Mouse (Mus musculus): ENCODE measurements around the gene Cnbd2. TPM values are rescaled to one million over a fixed set of nuclear protein-coding genes. Genes with fewer than 3 reads are reported as not detected.
A peak's percentile ranks its signal among the peaks of the same experiment; 100 is the strongest.
"Not testable (repeated sequence)": the region's sequence is repeated elsewhere in the genome, so short reads cannot be mapped to it uniquely, and the experiment has no call there.

Gene Cnbd2
- polyA plus RNA-seq, 1 experiment, result 1.7 TPM

DNA sequence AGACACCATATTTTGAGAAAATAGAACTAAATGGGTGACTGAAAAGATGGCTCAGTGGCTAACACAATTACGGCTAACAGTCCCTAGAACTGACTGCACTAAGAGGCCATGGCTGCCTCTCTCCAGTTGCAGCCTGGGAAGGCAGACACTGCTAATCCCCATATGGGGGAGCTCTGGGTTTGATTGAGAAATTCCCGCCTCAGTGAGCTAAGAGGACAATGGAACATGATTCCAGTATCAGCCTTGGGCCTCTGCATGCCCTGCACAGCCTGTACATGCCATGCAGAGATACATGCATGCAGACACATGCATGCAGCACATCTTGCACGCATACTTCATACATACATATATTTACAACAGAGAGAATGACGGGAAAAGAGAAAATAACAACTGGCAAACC, 69.3 kb downstream of the Cnbd2 start:
- no peaks in the 10 kb centered on the region for H3K79me2 ChIP-seq (ENCODE audit: control insufficient read depth, insufficient read depth)
- H3K36me3 ChIP-seq (ENCODE audit: control insufficient read depth, insufficient read depth), result no peaks in the 10 kb centered on the region
- no peak for TF ChIP-seq USF1 (IDR thresholded peaks at IDR 0.05; ENCODE audit: low read depth)
- TF ChIP-seq MYOG (IDR thresholded peaks at IDR 0.05; ENCODE audit: control insufficient read depth, extremely low read depth, insufficient read length), result no peak
- no peak for TF ChIP-seq CEBPB (IDR thresholded peaks at IDR 0.05; ENCODE audit: low read depth)
- TF ChIP-seq FOSL1 (IDR thresholded peaks at IDR 0.05; ENCODE audit: insufficient read depth, low read length, poor library complexity, severe bottlenecking), result no peak
- TF ChIP-seq MYOD1 (IDR thresholded peaks at IDR 0.05; ENCODE audit: control insufficient read depth, insufficient read length, low read depth), result no peak
- no peak for TF ChIP-seq MAX (IDR thresholded peaks at IDR 0.05)
- no peak for TF ChIP-seq CTCF (IDR thresholded peaks at IDR 0.05; ENCODE audit: control insufficient read depth, insufficient read depth, insufficient read length)
- no peaks in the 10 kb centered on the region for H3K27me3 ChIP-seq (ENCODE audit: control insufficient read depth, insufficient read depth, insufficient read length)
- no peak overlapping the region for H3ac ChIP-seq (ENCODE audit: control insufficient read depth, insufficient read length, low read depth)
- H3K79me3 ChIP-seq (ENCODE audit: low read depth), result no peaks in the 10 kb centered on the region
- H3K4me3 ChIP-seq (ENCODE audit: insufficient read depth, poor library complexity, severe bottlenecking), result no peak overlapping the region

DNA sequence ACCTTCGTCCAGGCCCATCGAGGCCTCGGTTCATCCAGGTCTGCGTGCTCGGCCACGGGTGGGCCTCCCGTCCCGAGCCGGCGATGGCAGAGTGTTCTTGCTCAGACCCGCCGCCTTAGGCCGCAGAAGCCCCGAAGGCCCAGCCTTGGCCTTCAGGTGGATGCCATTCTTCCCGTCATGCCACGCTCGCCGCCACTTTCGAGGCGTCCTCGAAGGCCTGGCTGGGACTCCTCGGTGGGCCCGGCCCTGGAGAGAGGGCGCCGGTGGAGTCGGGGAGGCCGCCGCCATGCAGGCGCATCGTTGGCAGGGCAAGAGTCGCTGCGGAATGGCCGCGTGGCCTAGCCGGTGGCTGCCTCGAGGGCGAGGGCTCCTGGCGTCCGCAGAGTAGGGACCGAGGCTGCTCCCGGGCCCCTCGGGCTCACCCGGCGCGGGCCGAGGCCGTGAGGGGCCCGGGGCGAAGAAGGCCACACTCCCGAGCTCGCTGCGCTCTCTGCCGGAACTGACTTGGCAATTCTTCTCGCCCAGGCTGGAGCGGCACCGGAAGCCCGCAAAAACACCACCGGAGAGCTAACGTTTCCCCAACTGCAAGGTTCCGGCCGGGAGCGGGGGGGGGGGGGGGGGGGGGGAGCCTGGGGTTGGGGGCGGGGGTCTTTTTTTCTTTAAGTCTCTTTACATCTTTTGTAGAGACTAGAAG, 80.5 kb downstream of the Cnbd2 start:
- peak overlapping the region; percentile 21 for H3K4me3 ChIP-seq (ENCODE audit: insufficient read depth, poor library complexity, severe bottlenecking)

DNA sequence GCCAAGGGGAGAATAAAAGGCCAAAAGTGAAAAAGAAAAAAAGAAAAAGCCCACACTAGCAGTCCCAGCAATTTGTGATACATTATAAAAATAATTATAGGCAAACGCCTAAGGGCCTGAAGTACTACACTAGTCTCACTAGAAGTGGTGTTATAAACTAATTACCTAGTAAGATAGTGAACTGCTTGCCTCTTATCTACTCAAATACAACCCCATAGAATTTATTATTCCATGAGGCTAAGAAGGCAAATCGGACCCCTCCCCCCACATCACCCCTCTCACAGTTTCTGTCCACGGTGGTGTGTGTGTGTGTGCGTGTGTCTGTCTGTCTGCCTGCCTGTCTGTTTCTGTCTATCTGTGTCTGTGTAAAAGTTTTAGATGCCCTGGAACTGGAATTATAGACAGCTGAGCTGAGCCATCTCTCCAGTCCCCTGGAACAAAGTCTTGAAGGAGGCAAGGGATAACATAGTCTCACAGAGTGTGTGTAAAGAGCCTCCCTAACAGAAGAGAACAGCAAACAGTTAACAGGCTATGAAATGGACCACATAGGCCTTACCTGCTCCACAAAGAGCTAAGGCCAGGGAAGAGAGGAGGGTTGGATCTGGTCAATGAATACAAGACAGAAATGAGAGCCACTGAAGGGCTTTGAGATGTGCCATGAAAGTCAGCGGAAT, 81.2 kb downstream of the Cnbd2 start:
- peak overlapping the region; percentile 21 for H3K4me3 ChIP-seq (ENCODE audit: insufficient read depth, poor library complexity, severe bottlenecking)
- H3ac ChIP-seq (ENCODE audit: control insufficient read depth, insufficient read length, low read depth), result peak overlapping the region; percentile 30
- H3K27me3 ChIP-seq (ENCODE audit: control insufficient read depth, insufficient read depth, insufficient read length), result no peaks in the 10 kb centered on the region
- peaks cover 1% of the 10 kb centered on the region for H3K79me3 ChIP-seq (ENCODE audit: low read depth)
- no peaks in the 10 kb centered on the region for H3K79me2 ChIP-seq (ENCODE audit: control insufficient read depth, insufficient read depth)
- TF ChIP-seq MYOD1 (IDR thresholded peaks at IDR 0.05; ENCODE audit: control insufficient read depth, insufficient read length, low read depth), result no peak
- H3K36me3 ChIP-seq (ENCODE audit: control insufficient read depth, insufficient read depth), result no peaks in the 10 kb centered on the region

More for the DNA sequence above, 80.5 kb downstream of the Cnbd2 start:
- H3ac ChIP-seq (ENCODE audit: control insufficient read depth, insufficient read length, low read depth), result peak overlapping the region; percentile 24
- H3K36me3 ChIP-seq (ENCODE audit: control insufficient read depth, insufficient read depth); H3K79me2 ChIP-seq (ENCODE audit: control insufficient read depth, insufficient read depth); H3K79me3 ChIP-seq (ENCODE audit: low read depth); H3K27me3 ChIP-seq (ENCODE audit: control insufficient read depth, insufficient read depth, insufficient read length): not testable (repeated sequence)

DNA sequence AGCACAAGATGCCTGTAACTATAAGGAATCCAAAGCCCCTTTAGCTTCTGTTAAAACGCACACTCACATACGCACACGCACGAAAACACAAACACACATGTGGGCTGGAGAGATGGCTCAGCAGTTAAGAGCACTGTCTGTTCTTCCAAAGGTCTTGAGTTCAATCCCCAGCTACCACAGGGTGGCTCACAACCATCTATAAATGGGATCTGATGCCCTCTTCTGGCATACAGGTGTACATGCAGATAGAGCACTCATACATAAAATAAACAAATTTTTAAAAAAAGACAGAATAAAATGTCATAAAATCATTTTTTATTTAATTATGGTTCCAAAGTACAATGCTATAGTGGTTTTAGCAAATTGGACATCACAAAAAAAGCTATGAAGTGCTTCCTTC, 82.2 kb downstream of the Cnbd2 start:
- Histone ChIP-seq H3K79me2 (ENCODE audit: control insufficient read depth, insufficient read depth) (no peaks in the 10 kb centered on the region), H3ac (ENCODE audit: control insufficient read depth, insufficient read length, low read depth) (no peak overlapping the region), H3K27me3 (ENCODE audit: control insufficient read depth, insufficient read depth, insufficient read length) (no peaks in the 10 kb centered on the region), H3K4me3 (ENCODE audit: insufficient read depth, poor library complexity, severe bottlenecking) (no peak overlapping the region), H3K36me3 (ENCODE audit: control insufficient read depth, insufficient read depth) (no peaks in the 10 kb centered on the region), H3K79me3 (ENCODE audit: low read depth) (peaks cover 1% of the 10 kb centered on the region)
- TF ChIP-seq USF1 (IDR thresholded peaks at IDR 0.05; ENCODE audit: low read depth), result no peak
- TF ChIP-seq FOSL1 (IDR thresholded peaks at IDR 0.05; ENCODE audit: insufficient read depth, low read length, poor library complexity, severe bottlenecking), result no peak
- no peak for TF ChIP-seq MAX (IDR thresholded peaks at IDR 0.05)
- TF ChIP-seq MYOD1 (IDR thresholded peaks at IDR 0.05; ENCODE audit: control insufficient read depth, insufficient read length, low read depth), result no peak

DNA sequence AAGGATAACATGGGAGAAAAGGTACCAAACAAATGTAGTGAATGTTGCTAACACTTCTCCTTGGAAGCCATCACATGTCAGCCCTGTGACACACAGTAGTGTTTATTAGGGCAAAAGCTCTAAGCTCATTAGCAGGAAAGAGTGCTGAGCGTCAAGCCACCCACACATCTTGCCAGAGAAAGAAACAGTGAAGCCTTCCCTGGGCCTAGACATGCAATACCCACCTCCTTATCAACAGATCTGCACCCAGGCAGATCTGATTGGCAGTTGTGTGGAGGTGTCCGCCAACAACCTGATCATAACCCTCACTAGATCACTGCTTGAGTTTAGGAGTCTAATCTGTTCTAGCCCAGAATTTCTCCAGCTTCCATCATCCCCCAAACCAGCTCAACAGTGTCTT, 84.0 kb downstream of the Cnbd2 start:
- no peak overlapping the region for H3K4me3 ChIP-seq (ENCODE audit: insufficient read depth, poor library complexity, severe bottlenecking)
- H3ac ChIP-seq (ENCODE audit: control insufficient read depth, insufficient read length, low read depth), result no peak overlapping the region
- no peaks in the 10 kb centered on the region for H3K27me3 ChIP-seq (ENCODE audit: control insufficient read depth, insufficient read depth, insufficient read length)
- H3K36me3 ChIP-seq (ENCODE audit: control insufficient read depth, insufficient read depth), result no peaks in the 10 kb centered on the region
- TF ChIP-seq MYOD1 (IDR thresholded peaks at IDR 0.05; ENCODE audit: control insufficient read depth, insufficient read length, low read depth) (no peak), FOSL1 (IDR thresholded peaks at IDR 0.05; ENCODE audit: insufficient read depth, low read length, poor library complexity, severe bottlenecking) (no peak), MYOG (IDR thresholded peaks at IDR 0.05; ENCODE audit: control insufficient read depth, extremely low read depth, insufficient read length) (no peak), USF1 (IDR thresholded peaks at IDR 0.05; ENCODE audit: low read depth) (no peak), CEBPB (IDR thresholded peaks at IDR 0.05; ENCODE audit: low read depth) (no peak), CTCF (IDR thresholded peaks at IDR 0.05; ENCODE audit: control insufficient read depth, insufficient read depth, insufficient read length) (no peak), MAX (IDR thresholded peaks at IDR 0.05) (no peak)
- peaks cover 1% of the 10 kb centered on the region for H3K79me3 ChIP-seq (ENCODE audit: low read depth)
- H3K79me2 ChIP-seq (ENCODE audit: control insufficient read depth, insufficient read depth), result no peaks in the 10 kb centered on the region

DNA sequence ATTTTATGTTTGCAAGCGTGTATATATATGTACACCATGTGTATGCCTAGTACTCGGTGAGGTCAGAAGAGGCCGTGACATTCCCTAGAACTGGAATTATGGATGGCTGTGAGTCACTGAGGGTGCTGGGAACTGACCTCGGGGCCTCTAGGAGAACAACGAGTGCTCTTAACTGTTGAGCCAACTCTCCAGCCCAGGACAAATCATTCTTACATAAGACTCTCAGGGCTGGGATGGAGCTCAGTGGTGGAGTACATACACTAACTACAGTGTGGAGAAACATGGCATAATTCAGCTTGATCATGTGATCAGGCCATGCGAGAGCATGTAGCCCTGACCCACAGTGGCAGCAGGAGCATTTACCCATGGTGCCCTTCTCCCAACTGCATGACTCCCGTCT, 85.9 kb downstream of the Cnbd2 start:
- H3K36me3 ChIP-seq (ENCODE audit: control insufficient read depth, insufficient read depth), result no peaks in the 10 kb centered on the region
- H3K4me3 ChIP-seq (ENCODE audit: insufficient read depth, poor library complexity, severe bottlenecking), result no peak overlapping the region
- TF ChIP-seq FOSL1 (IDR thresholded peaks at IDR 0.05; ENCODE audit: insufficient read depth, low read length, poor library complexity, severe bottlenecking), result no peak
- no peak for TF ChIP-seq MYOG (IDR thresholded peaks at IDR 0.05; ENCODE audit: control insufficient read depth, extremely low read depth, insufficient read length)
- no peak for TF ChIP-seq MAX (IDR thresholded peaks at IDR 0.05)
- no peak for TF ChIP-seq CTCF (IDR thresholded peaks at IDR 0.05; ENCODE audit: control insufficient read depth, insufficient read depth, insufficient read length)

More for the DNA sequence above, 85.9 kb downstream of the Cnbd2 start:
- H3K27me3 ChIP-seq (ENCODE audit: control insufficient read depth, insufficient read depth, insufficient read length), result no peaks in the 10 kb centered on the region
- H3ac ChIP-seq (ENCODE audit: control insufficient read depth, insufficient read length, low read depth), result no peak overlapping the region
- H3K79me3 ChIP-seq (ENCODE audit: low read depth), result no peaks in the 10 kb centered on the region
- no peaks in the 10 kb centered on the region for H3K79me2 ChIP-seq (ENCODE audit: control insufficient read depth, insufficient read depth)
